Mouse (Mus musculus) limb, embryonic 11.5 days (tissue): Measurements from ENCODE around the gene Mrgpra6. TPM values are rescaled to one million over a fixed set of nuclear protein-coding genes. Genes with fewer than 3 reads are reported as not detected.

Source experiments
- polyA plus RNA-seq: library from polyadenylated mRNA; unstranded; fragments of >200 nt; fragmentation: Nextera tagmentation; extraction: Ambion mirVana; gene quantifications from 2 replicates; pipeline ENCODE4 v1.2.1, GENCODE M21; 2014

The Mrgpra6 gene
- polyA plus RNA-seq, 1 experiment from 2014 or later = not detected

Other genes with a start within 250 kb of the Mrgpra6 start
- 14.3 and 15.2 TPM in 2 replicates for gene Uevld, start 246.4 kb downstream of the Mrgpra6 start, polyA plus RNA-seq
- not detected in 2 replicates for gene Gm9999, start 221.3 kb downstream of the Mrgpra6 start, polyA plus RNA-seq
- 12.2 and 14.0 TPM in 2 replicates for gene Spty2d1, start 196.5 kb downstream of the Mrgpra6 start, polyA plus RNA-seq
- gene Tmem86a, start 154.3 kb downstream of the Mrgpra6 start, polyA plus RNA-seq = 8.2 and 9.8 TPM in 2 replicates
- 0.39 and 0.43 TPM in 2 replicates for gene Ptpn5, start 71.2 kb downstream of the Mrgpra6 start, polyA plus RNA-seq
- not detected in 2 replicates for gene Mrgpra9, start 47.9 kb upstream of the Mrgpra6 start, polyA plus RNA-seq
- not detected in 2 replicates for gene Mrgpra1, start 149.3 kb upstream of the Mrgpra6 start, polyA plus RNA-seq
- not detected in 2 replicates for gene Mrgpra2a, start 247.2 kb upstream of the Mrgpra6 start, polyA plus RNA-seq